Mouse (Mus musculus) kidney, adult 9 months (tissue): ENCODE results near the gene Zfp64.

ENCODE experiments used
- DNase-seq: peaks from one replicate; pipeline ENCODE4 v3.0.0; 2022

Gene Zfp64

GRCm38 (mm10) chr2:168954835-168955716 lies at the start of gene Zfp64:
TSS of gene Zfp64 (minus strand) at chr2:168955587.
- DNase-seq: peak; percentile 94

GRCm38 (mm10) chr2:168992642-168993420 lies 37.4 kb upstream of the Zfp64 start:
- peak; percentile 48 for DNase-seq

GRCm38 (mm10) chr2:168990957-168991356 lies 35.6 kb upstream of the Zfp64 start:
- DNase-seq: no peak

- DNase-seq: peak; percentile 29
Observed at GRCm38 (mm10) chr2:168990061-168990753, 34.8 kb upstream of the Zfp64 start.

GRCm38 (mm10) chr2:168988056-168988455 lies 32.7 kb upstream of the Zfp64 start:
- no peak for DNase-seq

GRCm38 (mm10) chr2:168987421-168987820 lies 32.0 kb upstream of the Zfp64 start:
- peak; percentile 60 for DNase-seq

GRCm38 (mm10) chr2:168981951-168982350 lies 26.6 kb upstream of the Zfp64 start:
- no peak for DNase-seq

- DNase-seq: no peak
Observed at GRCm38 (mm10) chr2:168981448-168981847, 26.1 kb upstream of the Zfp64 start.

- no peak for DNase-seq
Observed at GRCm38 (mm10) chr2:168980859-168981258, 25.5 kb upstream of the Zfp64 start.

GRCm38 (mm10) chr2:168979742-168980141 lies 24.4 kb upstream of the Zfp64 start:
- no peak for DNase-seq

GRCm38 (mm10) chr2:168978031-168978430 lies 22.6 kb upstream of the Zfp64 start:
- DNase-seq: no peak

- no peak for DNase-seq
Observed at GRCm38 (mm10) chr2:168970131-168970530, 14.7 kb upstream of the Zfp64 start.

- DNase-seq: no peak
Observed at GRCm38 (mm10) chr2:168968136-168968925, 12.9 kb upstream of the Zfp64 start.

- no peak for DNase-seq
Observed at GRCm38 (mm10) chr2:168966525-168966924, 11.1 kb upstream of the Zfp64 start.

- no peak for DNase-seq
Observed at GRCm38 (mm10) chr2:168964849-168965248, 9.5 kb upstream of the Zfp64 start.

- DNase-seq: no peak
Observed at GRCm38 (mm10) chr2:168961729-168962666, 6.6 kb upstream of the Zfp64 start.

- DNase-seq: no peak
Observed at GRCm38 (mm10) chr2:168960814-168961213, 5.4 kb upstream of the Zfp64 start.

GRCm38 (mm10) chr2:168959339-168959885 lies 4.0 kb upstream of the Zfp64 start:
- DNase-seq: no peak

- peak; percentile 20 for DNase-seq
Observed at GRCm38 (mm10) chr2:168955850-168956346, 511 bp upstream of the Zfp64 start.

- peak; percentile 20 for DNase-seq
Observed at GRCm38 (mm10) chr2:168954376-168954775, 1.0 kb downstream of the Zfp64 start.

GRCm38 (mm10) chr2:168948506-168948905 lies 6.9 kb downstream of the Zfp64 start:
- no peak for DNase-seq
